Mouse (Mus musculus): Measurements from ENCODE around the gene Gstm7. TPM values are rescaled to one million over a fixed set of nuclear protein-coding genes. Genes with fewer than 3 reads are reported as not detected.

Gene Gstm7
- polyA plus RNA-seq (2017; shearing (Covaris generic)), result not detected

GRCm38 (mm10) chr3:107931670-107932069 lies at the start of gene Gstm7:
Gstm7 (minus strand) TSS chr3:107931817.

GRCm38 (mm10) chr3:107968724-107969395 lies 37.2 kb upstream of the Gstm7 start, which contains the start of gene Gstm3:
Gstm3 (minus strand) TSS chr3:107969283.

GRCm38 (mm10) chr3:107943239-107943990 lies 11.8 kb upstream of the Gstm7 start, which contains the start of gene Gstm6:
Gstm6 (minus strand) TSS chr3:107943749.

GRCm38 (mm10) chr3:107895720-107896569 lies 35.7 kb downstream of the Gstm7 start, which contains the start of gene Gstm5:
Gstm5 (plus strand) TSS chr3:107895821.

GRCm38 (mm10) chr3:107877005-107877404 lies 54.6 kb downstream of the Gstm7 start, which contains the start of gene Eps8l3:
Eps8l3 (plus strand) TSS chr3:107877229.

Other genes with a start within 250 kb of the Gstm7 start
- 75.7 TPM for gene Ahcyl1, start 235.3 kb downstream of the Gstm7 start, polyA plus RNA-seq (2017; shearing (Covaris generic))
- 5.3 TPM for gene Csf1, start 171.3 kb downstream of the Gstm7 start, polyA plus RNA-seq (2017; shearing (Covaris generic))
- not detected for gene Eps8l3, start 54.6 kb downstream of the Gstm7 start, polyA plus RNA-seq (2017; shearing (Covaris generic))
- gene Gstm5, start 36.0 kb downstream of the Gstm7 start, polyA plus RNA-seq (2017; shearing (Covaris generic)), result 3.0 TPM
- gene Gstm6, start 11.9 kb upstream of the Gstm7 start, polyA plus RNA-seq (2017; shearing (Covaris generic)), result 0.67 TPM
- not detected for gene Gstm3, start 37.5 kb upstream of the Gstm7 start, polyA plus RNA-seq (2017; shearing (Covaris generic))
- not detected for gene Gstm2, start 54.6 kb upstream of the Gstm7 start, polyA plus RNA-seq (2017; shearing (Covaris generic))
- 0.67 TPM for gene Gstm1, start 86.2 kb upstream of the Gstm7 start, polyA plus RNA-seq (2017; shearing (Covaris generic))
- gene Gstm4, start 113.1 kb upstream of the Gstm7 start, polyA plus RNA-seq (2017; shearing (Covaris generic)), result 3.4 TPM
- 23.5 TPM for gene Ampd2, start 154.8 kb upstream of the Gstm7 start, polyA plus RNA-seq (2017; shearing (Covaris generic))
- gene Gnat2, start 161.0 kb upstream of the Gstm7 start, polyA plus RNA-seq (2017; shearing (Covaris generic)), result not detected
- 175 TPM for gene Gnai3, start 214.3 kb upstream of the Gstm7 start, polyA plus RNA-seq (2017; shearing (Covaris generic))
- gene Gpr61, start 223.1 kb upstream of the Gstm7 start, polyA plus RNA-seq (2017; shearing (Covaris generic)), result not detected